Mouse (Mus musculus) telencephalon, adult 2 months (tissue): ENCODE measurements at regions not wholly inside any gene's neighbourhood (a gene's known extent, or its start where the extent isn't known, plus 50 kb on each side); places are given as distances from the start of the nearest gene placed in this dataset.
"Not testable (repeated sequence)": the region's sequence is repeated elsewhere in the genome, so short reads cannot be mapped to it uniquely, and the experiment has no call there.

Experiments used
- DNase-seq: peaks from one replicate; pipeline ENCODE4 v3.0.0-alpha.2; 2011; ENCODE audit warnings: low read depth, low spot score

GRCm38 (mm10) chr10:37873925-37874324 lies 735.2 kb upstream of the Marcks start:
- no peak for DNase-seq

GRCm38 (mm10) chr10:37861001-37861400 lies 722.3 kb upstream of the Marcks start:
- DNase-seq = no peak

- no peak for DNase-seq
These were observed 710.6 kb upstream of the Marcks start for GRCm38 (mm10) chr10:37849291-37849846.

DNA sequence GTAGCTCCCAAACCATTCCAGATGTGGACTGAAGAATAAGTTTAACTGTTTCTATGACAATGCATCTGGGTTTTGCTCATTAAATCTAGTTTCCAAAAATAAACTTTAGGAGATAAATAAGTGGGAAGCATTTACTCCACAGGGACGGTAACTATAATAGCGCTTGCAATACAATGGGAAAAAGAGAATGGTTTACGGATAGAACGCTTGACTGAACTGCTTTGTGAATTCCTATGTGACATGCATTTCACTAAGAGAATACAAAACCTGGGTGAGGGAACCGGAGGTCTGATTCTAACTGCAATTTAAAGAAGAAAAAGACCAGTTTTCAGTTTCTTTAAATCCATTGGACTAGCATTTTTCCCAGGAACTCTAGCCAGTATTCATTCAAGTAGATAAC lies 704.1 kb upstream of the Marcks start:
- no peak for DNase-seq

- no peak for DNase-seq
These were observed 703.1 kb upstream of the Marcks start for GRCm38 (mm10) chr10:37841842-37842241.

DNA sequence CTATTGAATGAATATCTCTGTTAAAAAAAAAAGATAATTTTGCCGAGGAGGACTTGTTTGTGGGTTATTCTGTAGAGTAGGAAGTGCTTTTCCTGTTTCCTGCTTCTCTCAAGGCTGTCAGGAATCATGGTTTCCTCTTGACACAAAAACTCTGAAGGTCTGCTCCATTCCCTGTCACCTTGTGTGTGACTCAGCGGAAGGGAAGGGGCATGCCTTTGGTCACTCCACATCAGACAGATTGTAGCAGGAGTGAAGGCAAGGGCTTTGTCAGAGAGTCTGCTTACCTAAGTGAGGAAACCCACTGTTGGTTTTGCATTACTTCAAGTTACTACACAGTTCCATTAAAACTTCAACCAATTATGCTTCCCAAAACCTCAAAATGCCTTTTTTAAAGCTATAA lies 699.0 kb upstream of the Marcks start:
- DNase-seq = no peak

DNA sequence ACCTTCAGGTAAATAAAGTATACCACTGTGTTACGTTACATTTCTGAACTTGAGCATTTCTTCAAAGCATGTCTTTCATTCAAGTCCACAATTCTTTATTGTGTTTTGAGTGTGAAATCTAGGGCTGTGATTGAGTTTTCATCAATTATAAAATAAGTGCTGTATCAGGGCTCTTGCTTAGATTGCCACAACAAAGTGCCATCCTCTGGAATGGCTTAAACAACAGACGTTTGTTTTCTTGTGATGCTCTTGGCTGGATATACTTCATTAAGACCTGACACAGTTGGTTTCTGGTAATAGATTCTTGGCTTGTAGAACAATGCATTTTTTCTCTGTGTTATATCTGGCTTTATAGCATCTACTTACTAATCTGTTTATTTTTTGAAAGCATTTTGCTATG lies 674.3 kb upstream of the Marcks start:
- no peak for DNase-seq

GRCm38 (mm10) chr10:37812405-37812851 lies 673.7 kb upstream of the Marcks start:
- peak; percentile 66 for DNase-seq

- DNase-seq = no peak
These were observed 673.1 kb upstream of the Marcks start for GRCm38 (mm10) chr10:37811789-37812188.

- no peak for DNase-seq
These were observed 664.6 kb upstream of the Marcks start for GRCm38 (mm10) chr10:37803225-37803805.

DNA sequence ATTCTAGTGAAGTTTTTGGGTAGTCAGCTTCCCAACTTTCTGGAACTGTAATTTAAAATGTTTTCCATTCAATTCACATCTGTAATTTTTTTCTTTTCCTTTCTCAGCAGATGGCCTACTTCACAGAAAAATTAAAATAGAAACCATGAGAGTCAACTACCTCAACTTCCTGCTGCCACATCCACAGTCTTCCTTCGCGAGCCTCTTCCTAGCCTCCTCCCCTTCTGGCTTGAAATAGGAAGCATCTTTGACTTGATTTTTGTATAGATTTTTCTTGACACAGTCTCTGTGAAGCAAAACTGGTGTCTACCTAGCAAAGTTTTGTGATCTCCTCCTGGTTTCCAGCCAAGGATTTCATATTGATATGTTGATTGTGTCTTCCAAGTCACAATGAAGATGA lies 660.7 kb upstream of the Marcks start:
- no peak for DNase-seq

GRCm38 (mm10) chr10:37798285-37798684 lies 659.6 kb upstream of the Marcks start:
- DNase-seq = no peak

DNA sequence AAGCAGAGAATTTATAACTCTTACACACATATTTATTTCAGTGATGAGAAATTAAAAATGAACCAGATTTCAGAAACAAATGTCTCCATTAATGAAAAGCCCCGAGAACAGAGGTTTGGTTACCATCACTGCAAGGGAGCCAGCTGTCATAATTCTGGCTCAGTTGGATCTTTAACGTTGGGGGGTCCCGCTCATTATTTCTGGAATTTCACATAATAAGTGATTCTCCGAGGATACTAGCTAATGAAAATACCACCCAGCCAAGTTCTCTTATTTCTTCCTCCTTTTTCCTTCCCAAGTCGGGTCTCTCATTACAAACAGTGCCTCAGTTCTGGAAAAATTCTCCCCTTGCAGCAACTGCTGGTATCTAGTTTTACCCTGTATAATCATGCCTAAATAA lies 659.0 kb upstream of the Marcks start:
- no peak for DNase-seq

- DNase-seq = no peak
These were observed 654.2 kb upstream of the Marcks start for GRCm38 (mm10) chr10:37792878-37793277.

DNA sequence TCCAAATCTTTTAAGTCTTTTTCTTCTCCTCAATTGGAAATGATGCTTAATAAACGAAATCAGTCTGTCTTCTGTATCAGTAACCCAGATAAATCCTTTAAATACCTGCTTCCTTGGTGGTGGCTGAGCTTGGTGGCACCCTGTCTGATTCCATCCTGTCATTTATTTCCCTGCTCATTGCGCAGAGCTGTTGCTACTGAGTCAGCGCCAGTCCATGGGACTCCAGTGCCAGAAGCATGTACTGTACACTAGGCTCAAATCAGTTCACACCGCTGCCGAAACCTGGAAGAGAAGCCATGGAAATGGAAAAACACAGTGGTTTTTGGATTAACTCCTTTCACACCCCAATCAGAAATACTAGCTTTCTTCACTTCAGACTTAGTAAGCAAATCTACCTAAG lies 649.3 kb upstream of the Marcks start:
- DNase-seq = no peak

GRCm38 (mm10) chr10:37779383-37780302 lies 640.9 kb upstream of the Marcks start:
- no peak for DNase-seq

DNA sequence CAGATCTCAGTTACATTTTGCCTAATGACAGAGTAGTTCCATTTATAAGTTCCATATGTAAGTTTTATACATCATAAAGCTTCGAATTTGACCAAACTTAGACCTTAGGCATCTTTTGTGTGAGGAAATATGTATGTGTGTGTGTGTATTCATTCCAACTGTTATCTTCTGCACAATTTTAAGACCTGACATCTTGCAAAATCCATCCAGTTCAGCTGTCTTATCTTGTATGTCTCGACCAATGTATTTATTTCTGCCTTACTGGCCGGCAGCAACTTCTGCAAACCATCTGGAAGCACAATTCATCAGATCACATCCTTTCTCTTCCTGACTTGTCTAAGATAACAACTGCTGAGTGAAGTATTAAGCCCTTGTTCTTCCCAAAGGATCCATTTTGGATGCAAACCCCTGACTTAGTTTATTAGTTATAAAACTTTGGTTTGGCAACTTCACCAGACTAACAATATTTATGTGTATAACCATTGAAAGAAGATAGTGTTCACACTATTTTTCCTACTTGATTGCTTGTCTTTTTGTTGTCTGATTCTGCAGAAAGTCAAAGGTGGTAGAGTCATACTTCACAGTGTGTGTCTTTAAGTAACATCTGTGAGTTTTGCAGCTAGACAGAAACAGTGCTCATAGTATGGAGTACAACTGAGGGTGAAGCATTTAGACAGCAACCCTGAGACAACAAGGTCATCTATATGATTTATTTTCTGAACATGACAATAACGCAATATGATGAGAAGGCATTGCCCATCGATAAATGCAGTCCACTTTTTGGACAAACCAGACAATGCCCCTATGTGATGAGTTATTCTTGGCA lies 622.0 kb upstream of the Marcks start:
- no peak for DNase-seq

GRCm38 (mm10) chr10:37741581-37741980 lies 602.9 kb upstream of the Marcks start:
- DNase-seq = no peak

DNA sequence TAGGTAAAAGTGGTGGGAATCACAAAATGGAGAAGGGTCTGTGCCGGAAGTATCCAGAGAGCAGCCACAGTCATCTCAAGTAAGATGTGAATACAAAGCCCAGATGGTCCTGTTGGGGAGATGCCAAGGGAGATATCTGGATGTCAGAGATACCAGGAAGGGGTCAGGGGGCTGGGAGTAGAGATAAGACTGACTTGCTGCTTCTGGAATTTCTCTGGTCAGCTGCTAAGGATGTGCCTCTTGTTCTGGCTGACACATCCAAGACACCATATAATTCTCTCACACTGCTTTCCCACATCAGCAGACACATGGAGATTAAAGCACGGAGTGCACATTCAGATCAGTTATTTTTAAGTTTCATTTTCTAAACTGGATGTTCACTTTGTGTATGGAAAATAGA lies 600.3 kb upstream of the Marcks start:
- peak; percentile 12 for DNase-seq

DNA sequence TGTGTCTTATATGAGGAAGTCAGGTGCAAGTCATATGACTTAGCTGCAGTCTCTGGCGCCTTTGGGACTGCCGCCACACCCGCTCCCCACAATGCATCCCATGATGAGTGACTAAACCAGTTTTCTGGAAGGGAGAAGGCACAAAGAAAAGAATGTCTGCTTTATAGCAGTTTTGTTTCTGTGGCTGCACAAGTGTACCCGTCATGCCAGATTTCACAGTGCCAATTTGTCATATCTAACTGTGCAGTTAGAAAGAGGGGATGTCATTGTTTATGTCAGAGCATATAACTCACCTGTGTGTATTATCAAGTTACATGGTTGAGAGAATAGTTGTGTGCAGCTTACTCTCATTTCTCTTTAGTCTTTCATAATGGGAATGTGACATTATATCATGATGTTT lies 586.9 kb upstream of the Marcks start:
- DNase-seq = no peak

DNA sequence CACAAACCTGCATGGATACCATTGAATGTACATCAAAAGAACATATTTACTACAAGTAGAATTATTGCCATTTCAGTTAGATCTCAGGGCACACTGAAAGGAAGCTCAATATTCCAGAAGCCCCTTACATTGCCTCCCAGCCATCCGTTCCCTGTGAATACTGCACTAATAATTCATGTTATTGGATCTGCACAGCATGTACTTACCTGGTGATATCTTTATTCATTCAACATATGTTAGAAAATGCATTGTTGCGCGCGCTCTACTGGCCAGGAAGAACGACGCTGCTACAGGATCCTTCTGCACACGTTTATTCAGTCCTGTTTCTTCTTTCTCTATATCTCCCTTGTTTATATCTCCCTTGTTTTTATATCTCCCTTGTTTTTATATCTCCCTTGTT lies 586.3 kb upstream of the Marcks start:
- not testable (repeated sequence) for DNase-seq

- DNase-seq = no peak
These were observed 582.0 kb upstream of the Marcks start for GRCm38 (mm10) chr10:37720748-37721147.
